Mouse (Mus musculus) cerebellum, adult 2 months (tissue): ENCODE measurements around the gene Ndufc2. TPM values are rescaled to one million over a fixed set of nuclear protein-coding genes. Genes with fewer than 3 reads are reported as not detected.
A peak's percentile ranks its signal among the peaks of the same experiment; 100 is the strongest.
"Not testable (repeated sequence)": the region's sequence is repeated elsewhere in the genome, so short reads cannot be mapped to it uniquely, and the experiment has no call there.

ENCODE experiments used
- DNase-seq, 2 experiments: peaks; one replicate each; pipeline ENCODE4 v3.0.0; 2021
- H3K27ac ChIP-seq: fragments of 200-500 bp; 2 replicates; pipeline ENCODE4 v1.5.1; 2012; ENCODE audit warnings: low read length, control low read depth, inconsistent platforms; ENCODE audit not compliant: insufficient read depth
- H3K27me3 ChIP-seq: fragments of 200-500 bp; 2 replicates; pipeline ENCODE4 v1.6.1; 2012; ENCODE audit warnings: inconsistent platforms, mild to moderate bottlenecking, low read length, moderate library complexity; ENCODE audit not compliant: control insufficient read depth, insufficient read depth
- H3K4me1 ChIP-seq: fragments of 200-500 bp; 2 replicates; pipeline ENCODE4 v1.6.1; 2011; ENCODE audit warnings: low read length; ENCODE audit not compliant: control insufficient read depth, insufficient read depth
- H3K4me3 ChIP-seq: fragments of 200-500 bp; replicated peaks from 2 replicates; pipeline ENCODE3; 2011; ENCODE audit warnings: mild to moderate bottlenecking, low read depth, low read length, control low read depth; ENCODE audit not compliant: insufficient read depth
- CTCF ChIP-seq: fragments of 200-500 bp; IDR thresholded peaks from 2 replicates; pipeline ENCODE4 v1.5.1; 2011; ENCODE audit warnings: low read depth, mild to moderate bottlenecking, control low read depth, low read length, moderate library complexity, borderline replicate concordance; ENCODE audit not compliant: insufficient read depth
- POLR2A ChIP-seq: fragments of 200-500 bp; IDR thresholded peaks from 2 replicates; pipeline ENCODE4 v1.6.1; 2011; ENCODE audit warnings: low read length, control low read depth, borderline replicate concordance; ENCODE audit not compliant: insufficient read depth
- WGBS: fragments of 180-500 bp; shearing (Covaris S2); methylation state at CpG from one replicate; pipeline ENCODE4 v1.1.7; 2018; 5-methylcytosine and 5-hydroxymethylcytosine counted together
- polyA plus RNA-seq: library from polyadenylated mRNA; depleted of rRNA; stranded (reverse); fragments of >200 nt; gene quantifications from 2 replicates; pipeline ENCODE4 v1.2.3, GENCODE M21; 2012

Ndufc2 gene
- polyA plus RNA-seq, 1 experiment = 376 TPM

DNA sequence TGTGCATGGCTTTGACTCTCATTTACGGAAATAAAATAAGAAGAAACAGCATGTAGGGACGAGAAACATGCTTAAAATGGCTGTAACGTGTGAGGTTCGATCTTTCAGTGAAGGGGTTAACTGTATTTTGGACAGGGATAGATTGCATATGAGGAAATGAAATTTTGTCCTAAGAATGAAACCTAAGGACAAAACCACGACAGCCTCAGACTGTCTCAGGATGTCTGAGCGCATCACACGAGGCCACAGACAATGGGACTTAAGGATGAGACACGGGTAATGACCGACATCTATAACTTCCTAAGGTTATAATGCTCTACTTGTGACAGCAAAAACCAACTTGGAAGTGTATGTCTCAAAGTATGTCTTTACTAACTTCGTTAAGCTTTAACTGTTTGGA lies 34.7 kb downstream of the Ndufc2 start:
- DNase-seq = no peak
- H3K27me3 ChIP-seq = no peaks in the 10 kb centered on the region
- H3K4me3 ChIP-seq = no peak overlapping the region
- H3K4me1 ChIP-seq = no peaks in the 10 kb centered on the region
- 88% methylated on average over 10 of the region's 10 CpGs for WGBS
- no peak for TF ChIP-seq POLR2A
- TF ChIP-seq CTCF = no peak
- no peak overlapping the region for H3K27ac ChIP-seq

DNA sequence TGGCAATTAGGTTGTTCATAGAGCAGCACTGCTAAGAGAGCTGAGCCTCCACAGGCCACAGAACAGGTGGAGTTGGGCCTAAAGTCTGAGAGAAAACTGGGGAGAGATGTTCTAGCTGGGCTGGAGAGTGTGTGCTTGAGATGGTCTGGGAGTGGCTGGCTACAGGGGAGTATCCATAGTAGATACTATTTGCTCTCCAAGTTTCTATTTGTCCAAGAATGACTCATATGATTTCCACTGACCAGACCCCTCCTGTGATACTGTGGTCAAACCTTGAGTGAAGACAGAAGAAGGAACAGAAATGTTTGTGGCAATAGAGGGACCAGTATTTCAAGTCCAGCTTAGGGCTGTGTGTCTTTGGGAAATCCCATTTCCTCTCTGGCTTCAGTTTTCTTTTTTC lies 39.2 kb downstream of the Ndufc2 start:
- TF ChIP-seq CTCF = no peak
- TF ChIP-seq POLR2A = no peak
- H3K27me3 ChIP-seq = no peaks in the 10 kb centered on the region
- DNase-seq = no peak
- no peaks in the 10 kb centered on the region for H3K4me1 ChIP-seq
- H3K27ac ChIP-seq = no peak overlapping the region
- H3K4me3 ChIP-seq = no peak overlapping the region

- DNase-seq = peak; percentile 75 to 83
- no peak overlapping the region for H3K4me3 ChIP-seq
- H3K27ac ChIP-seq = peak overlapping the region; percentile 28; the same call in 1 of the 2 replicates
- 0% methylated on average over 6 of the region's 6 CpGs for WGBS
- no peaks in the 10 kb centered on the region for H3K27me3 ChIP-seq
- TF ChIP-seq POLR2A (no peak), CTCF (no peak)
- peaks cover 8% of the 10 kb centered on the region for H3K4me1 ChIP-seq
Measured at GRCm38 (mm10) chr7:97446171-97446925, 46.5 kb downstream of the Ndufc2 start.

DNA sequence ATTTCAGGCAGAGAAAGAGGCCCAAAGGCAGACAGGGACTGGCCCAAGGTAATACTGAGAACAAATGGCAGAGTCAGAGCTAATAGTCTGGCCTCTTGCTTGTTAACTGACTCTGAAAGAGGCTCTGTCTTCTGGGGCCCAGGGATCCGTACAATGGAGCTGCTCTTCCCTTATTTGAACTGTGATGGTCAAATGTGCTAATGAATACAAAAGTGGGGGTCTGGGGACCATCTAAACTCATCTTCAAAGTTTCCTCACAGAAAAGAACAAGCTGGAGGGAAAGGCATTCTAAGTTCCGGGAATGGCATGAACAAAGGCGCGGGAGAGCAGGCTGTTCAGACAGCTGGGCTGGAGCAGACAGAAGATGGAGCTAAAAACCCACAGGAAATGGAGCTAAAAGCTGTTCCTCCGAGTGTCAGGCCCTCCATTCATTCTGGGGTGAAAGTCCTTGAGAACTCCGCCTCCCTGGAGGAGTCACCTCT lies 47.3 kb downstream of the Ndufc2 start:
- Histone ChIP-seq H3K27ac (peak overlapping the region; percentile 28), H3K4me3 (no peak overlapping the region), H3K27me3 (no peaks in the 10 kb centered on the region), H3K4me1 (peaks cover 8% of the 10 kb centered on the region)
- TF ChIP-seq CTCF (no peak), POLR2A (no peak)
- DNase-seq = peak in 1 of 2 experiments; percentile 19
- WGBS = 70% methylated on average over 6 of the region's 6 CpGs

DNA sequence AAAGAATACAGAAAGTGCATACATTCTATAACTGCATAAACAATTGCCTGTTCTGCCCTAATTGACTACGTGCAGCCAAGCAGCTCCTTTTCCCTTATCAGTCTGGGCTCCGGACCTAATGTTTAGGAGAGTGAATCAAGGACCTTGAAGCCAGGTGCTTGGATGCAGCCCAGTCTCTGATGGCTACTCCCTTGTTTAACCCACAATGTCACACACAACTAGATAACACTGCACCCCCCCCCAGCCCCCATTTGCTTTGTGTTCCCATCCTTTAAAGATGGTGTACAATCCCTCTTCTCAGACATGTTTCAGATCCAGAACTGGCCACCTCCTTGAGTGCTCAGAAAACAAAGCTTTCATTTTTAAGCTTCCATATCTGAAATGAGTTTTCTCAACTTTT lies 51.2 kb downstream of the Ndufc2 start, which contains the start of gene Kctd14:
Gene Kctd14 (plus strand): TSS at position 301 of the 400 bp plus-strand sequence.
- H3K27me3 ChIP-seq, DNase-seq, H3K4me1 ChIP-seq, H3K4me3 ChIP-seq, H3K27ac ChIP-seq: not testable (repeated sequence)
- WGBS = 77% methylated on average over 2 of the region's 2 CpGs

DNA sequence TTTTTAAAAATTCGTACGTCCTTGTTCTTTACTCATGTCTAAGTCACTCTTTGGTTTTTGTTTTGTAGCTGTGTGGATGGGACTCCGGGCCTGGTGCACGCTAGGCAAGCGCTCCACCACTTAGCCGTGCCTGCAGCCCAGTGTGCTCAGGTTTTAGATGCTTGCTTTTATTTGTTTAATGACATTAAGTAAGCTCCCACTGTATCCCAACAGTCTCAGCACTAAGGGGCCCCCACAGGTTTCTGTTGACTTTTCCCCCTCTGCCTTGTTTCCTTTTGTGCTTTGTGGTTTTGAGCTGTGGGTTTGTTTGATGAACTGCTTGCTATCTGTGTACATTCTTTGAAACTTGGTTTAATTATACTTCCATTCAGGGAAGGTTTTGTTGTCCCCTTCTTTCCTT lies 52.4 kb downstream of the Ndufc2 start:
- no peak for DNase-seq
- Histone ChIP-seq H3K27me3 (no peaks in the 10 kb centered on the region), H3K27ac (no peak overlapping the region), H3K4me1 (no peaks in the 10 kb centered on the region), H3K4me3 (no peak overlapping the region)
- 95% methylated on average over 6 of the region's 6 CpGs for WGBS
- no peak for TF ChIP-seq CTCF
- no peak for TF ChIP-seq POLR2A

DNA sequence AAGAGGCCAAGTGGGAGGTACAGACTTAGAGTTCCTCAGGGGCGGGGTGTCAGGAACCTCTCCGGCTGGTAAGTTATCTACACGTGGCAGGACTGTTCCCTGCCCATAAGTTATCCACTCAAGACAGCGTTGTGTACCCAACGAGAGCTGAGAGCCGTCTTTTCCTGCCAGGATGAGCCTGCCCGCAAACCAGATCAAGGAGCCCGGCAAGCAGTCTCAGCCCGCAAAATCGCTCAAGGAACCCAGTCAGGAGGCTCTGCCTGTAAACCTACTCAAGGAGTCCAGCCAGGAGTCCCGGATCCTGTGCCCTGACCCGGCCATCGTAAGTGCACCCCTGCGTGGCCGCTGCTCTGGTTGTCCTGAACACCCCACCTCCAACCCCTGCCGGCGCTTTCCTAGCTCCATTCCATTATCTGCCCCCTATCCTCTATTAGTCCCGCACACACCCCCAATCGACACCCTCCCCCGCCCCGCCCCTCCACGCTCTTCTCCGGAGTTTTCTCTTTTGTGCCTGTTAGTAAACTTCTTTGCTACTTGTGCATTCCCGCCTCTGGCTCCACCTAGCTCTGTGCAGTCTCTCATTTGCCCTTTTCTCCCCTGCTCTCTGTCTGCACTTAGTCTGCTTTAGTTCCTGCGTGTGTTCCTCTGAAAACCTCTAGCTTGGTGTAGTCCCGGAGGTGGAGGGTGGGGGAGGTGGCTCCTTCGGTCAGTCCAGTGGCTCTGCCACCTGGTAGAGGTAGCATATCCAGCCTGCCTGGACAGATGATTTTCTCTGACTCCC lies 53.5 kb downstream of the Ndufc2 start:
- TF ChIP-seq CTCF = no peak
- no peak for TF ChIP-seq POLR2A
- WGBS = 11% methylated on average over 27 of the region's 27 CpGs
- no peak overlapping the region for H3K27ac ChIP-seq
- DNase-seq = peak in 1 of 2 experiments; percentile 8
- no peaks in the 10 kb centered on the region for H3K27me3 ChIP-seq
- H3K4me3 ChIP-seq = no peak overlapping the region
- H3K4me1 ChIP-seq = no peaks in the 10 kb centered on the region

DNA sequence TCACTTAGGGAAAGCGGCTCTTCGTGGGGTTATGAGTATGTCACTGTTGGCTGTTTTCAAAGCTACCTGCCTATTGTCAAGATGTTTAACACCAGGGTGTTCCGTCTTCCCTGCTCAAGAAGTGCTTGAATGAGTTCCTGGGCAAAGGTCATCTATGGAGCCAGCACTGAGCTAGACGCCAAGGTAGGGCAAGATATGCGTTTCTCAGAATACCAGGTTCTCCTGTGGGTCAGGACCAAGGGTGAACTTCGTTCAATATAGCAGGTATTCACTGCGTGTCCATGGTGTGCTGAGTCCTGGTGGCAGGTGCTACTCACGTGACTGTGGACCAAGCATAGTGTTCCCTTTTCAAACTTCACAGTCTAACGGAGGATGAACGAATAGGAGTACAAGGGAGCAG lies 55.0 kb downstream of the Ndufc2 start:
- WGBS = 95% methylated on average over 10 of the region's 10 CpGs
- H3K4me1 ChIP-seq = no peaks in the 10 kb centered on the region
- H3K27me3 ChIP-seq = no peaks in the 10 kb centered on the region
- TF ChIP-seq CTCF = no peak
- no peak overlapping the region for H3K4me3 ChIP-seq
- DNase-seq = no peak
- no peak overlapping the region for H3K27ac ChIP-seq
